Comparison of ENCODE assay signal across 8 mouse cellular contexts in the genomic region with DNA sequence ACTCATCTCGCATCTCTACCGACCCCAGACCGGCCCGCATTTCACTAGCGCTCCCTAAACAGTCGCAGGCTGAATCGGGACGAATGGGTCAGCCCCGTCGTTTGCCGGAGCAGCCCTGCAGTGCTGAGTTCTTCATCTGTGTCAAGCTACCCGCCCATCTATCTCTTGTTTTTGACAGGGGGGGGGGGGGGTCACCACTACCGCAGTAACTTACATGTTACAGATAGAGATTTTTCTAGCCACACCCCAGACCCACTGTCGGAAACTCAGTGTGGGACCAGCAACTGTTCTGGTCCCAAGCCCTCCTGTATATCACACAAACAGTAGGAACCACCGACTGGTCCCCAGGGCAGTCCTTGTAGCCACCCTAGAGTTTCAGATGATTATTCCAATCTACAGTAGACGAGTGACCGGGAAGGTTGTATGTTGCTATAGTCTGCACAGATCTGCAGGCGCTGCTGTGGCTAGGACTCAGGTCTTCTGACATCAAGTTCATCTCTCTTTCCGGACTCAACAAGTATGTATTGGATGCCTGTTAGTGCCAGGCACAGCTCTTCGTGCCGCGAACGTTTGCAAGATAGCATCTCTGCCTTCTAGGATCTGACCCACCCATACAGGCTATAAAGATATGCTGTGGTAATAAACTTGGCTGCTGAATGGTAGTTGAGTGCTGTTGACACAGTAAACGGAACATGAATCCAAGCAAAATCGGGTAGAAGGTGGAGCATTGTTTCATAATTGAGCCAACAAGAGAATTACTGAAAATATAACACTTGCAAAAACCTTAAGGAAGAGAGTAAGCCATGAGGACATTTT. TPM values are rescaled to one million over a fixed set of nuclear protein-coding genes. Genes with fewer than 3 reads are reported as not detected.
A peak's percentile ranks its signal among the peaks of the same experiment; 100 is the strongest.
DNase-seq lines count a peak whose midpoint lies in the region; ATAC-seq and TF ChIP-seq lines count a peak whose summit lies in the region.

No protein-coding gene starts in this region.

- peaks cover 11% of the 10 kb centered on the region for H3K4me1 ChIP-seq in cerebellum, adult 2 months (ENCODE audit: control insufficient read depth, insufficient read depth, low read length)
- H3K4me1 ChIP-seq in testis, adult 2 months (ENCODE audit: control insufficient read depth, insufficient read depth, low read length), result peaks cover 8% of the 10 kb centered on the region; the same call in 1 of the 2 replicates
- peaks cover 8% of the 10 kb centered on the region for H3K4me1 ChIP-seq in limb, embryonic 15.5 days
- H3K4me1 ChIP-seq in stomach, embryonic 15.5 days, result no peaks in the 10 kb centered on the region

- peak in 1 of 2 experiments; percentile 85 for DNase-seq in cerebellum, adult 2 months
- DNase-seq in cerebellum, postnatal 14 days, result no peak
- no peak for DNase-seq in testis, postnatal 14 days (ENCODE audit: low spot score)
- no peak for DNase-seq in spleen, adult 12 weeks (ENCODE audit: low spot score)
- DNase-seq in cerebellum, adult 11 months, result no peak

- TF ChIP-seq CTCF in cerebellum, adult 2 months (IDR thresholded peaks at IDR 0.05; ENCODE audit: borderline replicate concordance, insufficient read depth, low read depth, low read length), result no peak
- TF ChIP-seq CTCF in testis, adult 2 months (IDR thresholded peaks at IDR 0.05; ENCODE audit: control insufficient read depth, insufficient read depth, insufficient replicate concordance, low read depth, low read length), result no peak

- H3K36me3 ChIP-seq in testis, adult 2 months (ENCODE audit: control insufficient read depth, insufficient read depth, low read length), result no peaks in the 10 kb centered on the region
- no peaks in the 10 kb centered on the region for H3K36me3 ChIP-seq in limb, embryonic 15.5 days
- no peaks in the 10 kb centered on the region for H3K36me3 ChIP-seq in stomach, embryonic 15.5 days

- H3K4me2 ChIP-seq in limb, embryonic 15.5 days, result peak overlapping the region; percentile 73
- peak overlapping the region; percentile 61 for H3K4me2 ChIP-seq in stomach, embryonic 15.5 days

- no peaks in the 10 kb centered on the region for H3K9me3 ChIP-seq in limb, embryonic 15.5 days
- no peaks in the 10 kb centered on the region for H3K9me3 ChIP-seq in stomach, embryonic 15.5 days

- H3K4me3 ChIP-seq in cerebellum, adult 2 months (replicated peaks; ENCODE audit: insufficient read depth, low read depth, low read length), result peak overlapping the region; percentile 81
- H3K4me3 ChIP-seq in testis, adult 2 months (ENCODE audit: control insufficient read depth, low read depth, low read length), result peak overlapping the region; percentile 93
- H3K4me3 ChIP-seq in limb, embryonic 15.5 days, result peak overlapping the region; percentile 78
- H3K4me3 ChIP-seq in stomach, embryonic 15.5 days (replicated peaks), result peak overlapping the region; percentile 73

- no peak for TF ChIP-seq POLR2A in cerebellum, adult 2 months (IDR thresholded peaks at IDR 0.05; ENCODE audit: borderline replicate concordance, insufficient read depth, low read length)
- TF ChIP-seq POLR2A in testis, adult 2 months (IDR thresholded peaks at IDR 0.05; ENCODE audit: control insufficient read depth, low read depth, low read length), result no peak

- H3K27ac ChIP-seq in cerebellum, adult 2 months (ENCODE audit: insufficient read depth, low read length), result peak overlapping the region; percentile 48
- no peak overlapping the region for H3K27ac ChIP-seq in testis, adult 2 months (ENCODE audit: control insufficient read depth, insufficient read depth, low read depth, low read length)
- H3K27ac ChIP-seq in limb, embryonic 15.5 days, result 0 out of 2 replicates have a peak overlapping the region, but pooled peaks have one; percentile 47
- H3K27ac ChIP-seq in stomach, embryonic 15.5 days, result no peak overlapping the region

- H3K27me3 ChIP-seq in cerebellum, adult 2 months (ENCODE audit: control insufficient read depth, insufficient read depth, low read length), result no peaks in the 10 kb centered on the region
- no peaks in the 10 kb centered on the region for H3K27me3 ChIP-seq in testis, adult 2 months (ENCODE audit: control insufficient read depth, insufficient read depth, low read length)
- H3K27me3 ChIP-seq in limb, embryonic 15.5 days, result 0 out of 2 replicates have a peak, but pooled peaks cover 4% of the 10 kb centered on the region
- H3K27me3 ChIP-seq in stomach, embryonic 15.5 days (replicated peaks), result no peaks in the 10 kb centered on the region

- WGBS in cerebellum, adult 2 months, result 32% methylated on average over 25 of the region's 25 CpGs
- 33% methylated on average over 25 of the region's 25 CpGs for WGBS in limb, embryonic 15.5 days
- 29% methylated on average over 25 of the region's 25 CpGs for WGBS in stomach, embryonic 15.5 days

- H3K9ac ChIP-seq in limb, embryonic 15.5 days, result peak overlapping the region; percentile 75
- peak overlapping the region; percentile 60; the same call in 1 of the 2 replicates for H3K9ac ChIP-seq in stomach, embryonic 15.5 days

- ATAC-seq in limb, embryonic 15.5 days (ENCODE audit: insufficient number of reproducible peaks, low FRiP score, low TSS enrichment, low read depth), result peak; percentile 46; the same call in 1 of the 2 replicates
- peak; percentile 9; the same call in 1 of the 2 replicates for ATAC-seq in stomach, embryonic 15.5 days (ENCODE audit: insufficient read depth, low FRiP score, low read depth)

RNA-seq across cellular contexts. Expression of gene Anks6, which starts 0.5 kb away (rescaled TPM):
- polyA plus RNA-seq in cerebellum, adult 2 months (2012; rRNA removed), result 17.2 and 19.5 TPM in 2 replicates
- polyA plus RNA-seq in testis, adult 2 months (2012; rRNA removed), result 4.3 and 6.2 TPM in 2 replicates
- 3.8 and 4.1 TPM in 2 replicates for polyA plus RNA-seq in limb, embryonic 15.5 days (2015; fragmentation: Nextera tagmentation; extraction: Ambion mirVana)
- polyA plus RNA-seq in stomach, embryonic 15.5 days (2015; fragmentation: Nextera tagmentation; extraction: Ambion mirVana), result 4.5 and 5.0 TPM in 2 replicates

RNA-seq across cellular contexts. Expression of gene Galnt12, which starts 34.0 kb away (rescaled TPM):
- polyA plus RNA-seq in cerebellum, adult 2 months (2012; rRNA removed), result 1.3 TPM in 2 replicates
- 2.0 and 2.4 TPM in 2 replicates for polyA plus RNA-seq in testis, adult 2 months (2012; rRNA removed)
- 3.7 and 4.8 TPM in 2 replicates for polyA plus RNA-seq in limb, embryonic 15.5 days (2015; fragmentation: Nextera tagmentation; extraction: Ambion mirVana)
- 32.2 and 34.4 TPM in 2 replicates for polyA plus RNA-seq in stomach, embryonic 15.5 days (2015; fragmentation: Nextera tagmentation; extraction: Ambion mirVana)

Comparison
In these comparisons a context has a peak if more than half of its experiments do, and no peak if none do; other contexts are left out.
1. H3K27ac ChIP-seq: peak in cerebellum, adult 2 months (single experiment) and limb, embryonic 15.5 days (single experiment); none in testis, adult 2 months (single experiment) and stomach, embryonic 15.5 days (single experiment).
2. Peak in every context shown above with its lines, with median percentiles within 50 percentile points of each other: H3K4me3 ChIP-seq.